Mouse (Mus musculus): ENCODE measurements at regions not wholly inside any gene's neighbourhood (a gene's known extent, or its start where the extent isn't known, plus 50 kb on each side); places are given as distances from the start of the nearest gene placed in this dataset.

- no peak for TF ChIP-seq CTCF (IDR thresholded peaks at IDR 0.05; ENCODE audit: control insufficient read depth, insufficient read depth, insufficient read length)
- TF ChIP-seq MAX (IDR thresholded peaks at IDR 0.05): no peak
- TF ChIP-seq USF1 (IDR thresholded peaks at IDR 0.05; ENCODE audit: low read depth): no peak
- no peak for TF ChIP-seq MYOG (IDR thresholded peaks at IDR 0.05; ENCODE audit: control insufficient read depth, extremely low read depth, insufficient read length)
- no peak for TF ChIP-seq FOSL1 (IDR thresholded peaks at IDR 0.05; ENCODE audit: insufficient read depth, low read length, poor library complexity, severe bottlenecking)
Measured at GRCm38 (mm10) chr14:97087346-97087745, 568.4 kb upstream of the Klhl1 start.

Data from C2C12 (cell line).